Mouse (Mus musculus) C2C12 (cell line): Measurements from ENCODE around the gene Rbfox3.

Source experiments
- CEBPB ChIP-seq: IDR thresholded peaks from one replicate; pipeline ENCODE4 v1.6.1; 2011; ENCODE audit warnings: low read depth, mild to moderate bottlenecking, control low read depth, moderate library complexity
- CTCF ChIP-seq: IDR thresholded peaks from one replicate; pipeline ENCODE4 v1.5.1; 2011; ENCODE audit not compliant: control insufficient read depth, insufficient read depth, insufficient read length
- MYOD1 ChIP-seq: IDR thresholded peaks from one replicate; pipeline ENCODE4 v1.6.1; 2011; ENCODE audit warnings: low read depth; ENCODE audit not compliant: control insufficient read depth, insufficient read length
- USF1 ChIP-seq: IDR thresholded peaks from one replicate; pipeline ENCODE4 v1.6.1; 2011; ENCODE audit warnings: low read depth, mild to moderate bottlenecking, control low read depth, moderate library complexity

- TF ChIP-seq CTCF (peak; percentile 42), CEBPB (no peak), MYOD1 (no peak), USF1 (no peak)
These were observed 376.9 kb downstream of the Rbfox3 start for GRCm38 (mm10) chr11:118534382-118535092.
